Mouse (Mus musculus): ENCODE data around the gene Gna14. TPM values are rescaled to one million over a fixed set of nuclear protein-coding genes. Genes with fewer than 3 reads are reported as not detected.

The Gna14 gene
- total and polyA plus RNA-seq, 3 experiments = not detected

GRCm38 (mm10) chr19:16518569-16518968, 83.0 kb downstream of the Gna14 start:
- TF ChIP-seq KAT2A (conservative IDR thresholded peaks at IDR 0.05; ENCODE audit: low read depth, low read length) = no peak
- 0 out of 2 replicates have a peak, but pooled peaks have one; percentile 14 for TF ChIP-seq TCF12 (IDR thresholded peaks at IDR 0.05; ENCODE audit: low read depth, low read length)
- peak in 1 of 2 experiments; percentile 46; a peak in 1 of 4 replicates for TF ChIP-seq EP300 (IDR thresholded peaks at IDR 0.05; ENCODE audit: low read depth in 1 of 2, low read length in 2 of 2)
- TF ChIP-seq MAFK (IDR thresholded peaks at IDR 0.05; ENCODE audit: borderline replicate concordance, low read depth, low read length) = no peak
- Histone ChIP-seq H3K4me1 (ENCODE audit: control insufficient read depth in 1 of 2, insufficient read depth in 2 of 2, low read length in 2 of 2) (peaks cover 0 to 7% of the 10 kb centered on the region in 2 experiments; a peak in 3 of 4 replicates), H3K9me3 (replicated peaks; ENCODE audit: insufficient read depth, low read length) (no peaks in the 10 kb centered on the region)

GRCm38 (mm10) chr19:16520608-16521007, 85.0 kb downstream of the Gna14 start:
- Histone ChIP-seq H3K4me3 (ENCODE audit: control insufficient read depth in 1 of 2, insufficient read depth in 1 of 2, low read depth in 2 of 2, low read length in 2 of 2) (no peak overlapping the region), H3K27me3 (ENCODE audit: control insufficient read depth in 1 of 2, insufficient read depth in 2 of 2, low read length in 2 of 2) (no peaks in the 10 kb centered on the region), H3K36me3 (ENCODE audit: control insufficient read depth in 1 of 2, insufficient read depth in 2 of 2, low read length in 2 of 2) (peaks cover 0 to 3% of the 10 kb centered on the region in 2 experiments; a peak in 2 of 4 replicates), H3K9me3 (replicated peaks; ENCODE audit: insufficient read depth, low read length) (no peaks in the 10 kb centered on the region), H3K9ac (ENCODE audit: control insufficient read depth, low read depth, low read length, poor library complexity, severe bottlenecking) (no peak overlapping the region), H3K4me1 (ENCODE audit: control insufficient read depth in 1 of 2, insufficient read depth in 2 of 2, low read length in 2 of 2) (peaks cover 0 to 7% of the 10 kb centered on the region in 2 experiments; a peak in 3 of 4 replicates), H3K79me2 (ENCODE audit: control insufficient read depth, insufficient read depth, low read length, poor library complexity) (no peaks in the 10 kb centered on the region), H3K27ac (ENCODE audit: control insufficient read depth, low read depth, low read length) (no peak overlapping the region)
- no peak for DNase-seq (ENCODE audit: low read depth, low spot score)
- peak in 1 of 2 experiments; percentile 11; a peak in 1 of 4 replicates for TF ChIP-seq EP300 (IDR thresholded peaks at IDR 0.05; ENCODE audit: low read depth in 1 of 2, low read length in 2 of 2)
- no peak for TF ChIP-seq SMC3 (IDR thresholded peaks at IDR 0.05; ENCODE audit: low read depth, low read length)

More at GRCm38 (mm10) chr19:16518569-16518968, 83.0 kb downstream of the Gna14 start:
- H3K27ac ChIP-seq (ENCODE audit: control insufficient read depth, low read depth, low read length) = no peak overlapping the region
- no peak overlapping the region for H3K9ac ChIP-seq (ENCODE audit: control insufficient read depth, low read depth, low read length, poor library complexity, severe bottlenecking)
- no peaks in the 10 kb centered on the region for H3K79me2 ChIP-seq (ENCODE audit: control insufficient read depth, insufficient read depth, low read length, poor library complexity)
- H3K4me3 ChIP-seq (ENCODE audit: control insufficient read depth in 1 of 2, insufficient read depth in 1 of 2, low read depth in 2 of 2, low read length in 2 of 2) = no peak overlapping the region
- DNase-seq (ENCODE audit: low read depth, low spot score) = peak; percentile 51
- peaks cover 0 to 3% of the 10 kb centered on the region in 2 experiments; a peak in 2 of 4 replicates for H3K36me3 ChIP-seq (ENCODE audit: control insufficient read depth in 1 of 2, insufficient read depth in 2 of 2, low read length in 2 of 2)
- no peaks in the 10 kb centered on the region for H3K27me3 ChIP-seq (ENCODE audit: control insufficient read depth in 1 of 2, insufficient read depth in 2 of 2, low read length in 2 of 2)

- peaks cover 0 to 8% of the 10 kb centered on the region in 2 experiments; a peak in 2 of 4 replicates for H3K4me1 ChIP-seq (ENCODE audit: control insufficient read depth in 1 of 2, insufficient read depth in 2 of 2, low read length in 2 of 2)
- peaks cover 0 to 6% of the 10 kb centered on the region in 2 experiments; a peak in 2 of 4 replicates for H3K36me3 ChIP-seq (ENCODE audit: control insufficient read depth in 1 of 2, insufficient read depth in 2 of 2, low read length in 2 of 2)
- H3K27me3 ChIP-seq (ENCODE audit: control insufficient read depth in 1 of 2, insufficient read depth in 2 of 2, low read length in 2 of 2) = no peaks in the 10 kb centered on the region
- TF ChIP-seq ELF1 (IDR thresholded peaks at IDR 0.05; ENCODE audit: low read depth, low read length) = no peak
- no peak for TF ChIP-seq ZC3H11A (IDR thresholded peaks at IDR 0.05; ENCODE audit: low read depth, low read length)
- no peak for TF ChIP-seq E2F4 (IDR thresholded peaks at IDR 0.05; ENCODE audit: borderline replicate concordance, low read depth, low read length)
- no peak for TF ChIP-seq TAL1 (IDR thresholded peaks at IDR 0.05; ENCODE audit: low read length)
- no peak for TF ChIP-seq SIN3A (IDR thresholded peaks at IDR 0.05; ENCODE audit: low read length)
- TF ChIP-seq SMC3 (IDR thresholded peaks at IDR 0.05; ENCODE audit: low read depth, low read length) = no peak
- TF ChIP-seq POLR2AphosphoS2 (IDR thresholded peaks at IDR 0.05; ENCODE audit: low read length) = no peak
- no peak for TF ChIP-seq BHLHE40 (IDR thresholded peaks at IDR 0.05; ENCODE audit: borderline replicate concordance, low read depth, low read length)
- TF ChIP-seq GATA1 (IDR thresholded peaks at IDR 0.05; ENCODE audit: low read depth, low read length) = no peak
- no peak for TF ChIP-seq ZNF384 (IDR thresholded peaks at IDR 0.05; ENCODE audit: low read depth, low read length)
- no peak for TF ChIP-seq KAT2A (conservative IDR thresholded peaks at IDR 0.05; ENCODE audit: low read depth, low read length)
- no peak for TF ChIP-seq ZMIZ1 (IDR thresholded peaks at IDR 0.05; ENCODE audit: low read depth, low read length)
- TF ChIP-seq RCOR1 (IDR thresholded peaks at IDR 0.05; ENCODE audit: low read depth, low read length) = no peak
- no peak for TF ChIP-seq USF1 (IDR thresholded peaks at IDR 0.05; ENCODE audit: low read depth, low read length)
- no peak for TF ChIP-seq CHD2 (IDR thresholded peaks at IDR 0.05; ENCODE audit: low read length)
- no peak for TF ChIP-seq ZKSCAN1 (IDR thresholded peaks at IDR 0.05; ENCODE audit: low read depth, low read length)
- no peak for TF ChIP-seq NRF1 (IDR thresholded peaks at IDR 0.05; ENCODE audit: insufficient read depth, low read depth, low read length, poor library complexity, severe bottlenecking)
- no peak for TF ChIP-seq JUND (IDR thresholded peaks at IDR 0.05; ENCODE audit: low read depth, low read length)
- H3K9me3 ChIP-seq (replicated peaks; ENCODE audit: insufficient read depth, low read length) = no peaks in the 10 kb centered on the region
- no peak overlapping the region for H3K27ac ChIP-seq (ENCODE audit: control insufficient read depth, low read depth, low read length)
- no peak overlapping the region for H3K4me3 ChIP-seq (ENCODE audit: control insufficient read depth in 1 of 2, insufficient read depth in 1 of 2, low read depth in 2 of 2, low read length in 2 of 2)
- DNase-seq (ENCODE audit: low read depth, low spot score) = no peak
- no peak overlapping the region for H3K9ac ChIP-seq (ENCODE audit: control insufficient read depth, low read depth, low read length, poor library complexity, severe bottlenecking)
- no peaks in the 10 kb centered on the region for H3K79me2 ChIP-seq (ENCODE audit: control insufficient read depth, insufficient read depth, low read length, poor library complexity)
These were observed 90.8 kb downstream of the Gna14 start for GRCm38 (mm10) chr19:16526302-16526880.
